Mouse (Mus musculus) liver, embryonic 14.5 days (tissue): ENCODE results near the gene Gpx1.

Experiments
- CTCF ChIP-seq: IDR thresholded peaks from 2 replicates; pipeline ENCODE4 v1.5.1; 2016; ENCODE audit warnings: antibody characterized with exemption, low read depth, control low read depth
- EP300 ChIP-seq: IDR thresholded peaks from 2 replicates; pipeline ENCODE4 v1.6.1; 2016; ENCODE audit warnings: antibody characterized with exemption, low read depth

- TF ChIP-seq CTCF (no peak), EP300 (no peak)
Observed at GRCm38 (mm10) chr9:108385006-108385405, 46.3 kb downstream of the Gpx1 start.
